Mouse (Mus musculus): ENCODE measurements at regions not wholly inside any gene's neighbourhood (a gene's known extent, or its start where the extent isn't known, plus 50 kb on each side); places are given as distances from the start of the nearest gene placed in this dataset.
A peak's percentile ranks its signal among the peaks of the same experiment; 100 is the strongest.
"Not testable (repeated sequence)": the region's sequence is repeated elsewhere in the genome, so short reads cannot be mapped to it uniquely, and the experiment has no call there.

- not testable (repeated sequence) for H3K36me3 ChIP-seq (ENCODE audit: control insufficient read depth, insufficient read depth, low read length); H3K9ac ChIP-seq (ENCODE audit: low read length); H3K27ac ChIP-seq (ENCODE audit: low read depth, low read length); H3K4me1 ChIP-seq (replicated peaks; ENCODE audit: control insufficient read depth, insufficient read depth, low read length); H3K4me3 ChIP-seq (ENCODE audit: low read depth, low read length); H3K9me3 ChIP-seq (ENCODE audit: control insufficient read depth, low read length); H3K27me3 ChIP-seq (ENCODE audit: control insufficient read depth, insufficient read depth, low read length); H3K4me2 ChIP-seq (ENCODE audit: low read depth, low read length, severe bottlenecking)
- DNase-seq (ENCODE audit: low spot score) (peak; percentile 54), ATAC-seq (replicated peaks; ENCODE audit: low FRiP score) (peak; percentile 66)
- 7% methylated on average over 4 of the region's 4 CpGs for WGBS
Observed at GRCm38 (mm10) chrX:151708055-151708670, 92.4 kb upstream of the Huwe1 start.

Data from forebrain, embryonic 11.5 days (tissue).